Comparison of ENCODE assay signal across 23 mouse cellular contexts in the genomic region with DNA sequence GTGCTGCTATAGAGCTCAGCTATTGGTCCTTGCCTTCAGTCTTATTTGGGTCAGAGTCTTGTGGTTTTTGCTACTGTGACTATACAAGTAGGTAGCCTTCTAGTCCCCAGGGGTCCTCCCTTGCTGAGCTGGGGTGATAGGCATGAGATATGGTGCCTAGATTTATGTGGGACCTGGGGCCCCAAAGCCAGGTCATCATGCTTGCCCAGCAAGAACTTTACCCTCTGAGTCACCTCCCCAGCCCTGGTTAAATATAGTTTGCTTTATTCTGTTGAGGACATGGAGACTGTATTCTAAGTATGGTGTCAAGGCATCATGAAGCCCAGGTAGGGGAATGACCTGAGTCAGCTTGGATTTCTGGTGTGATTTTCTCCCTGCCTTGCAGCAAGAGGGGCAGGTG.
"Had no signal": no experiment of that assay in that cellular context is flagged by ENCODE, and none has a peak within 500 bp of the region (broad histone marks: within the 10 kb centered on the region; RNA-seq: fewer than 3 reads in every experiment).

No protein-coding gene starts in this region.

- H3K27ac ChIP-seq: gastrocnemius, adult 2 months; heart, adult 2 months; heart, embryonic 13.5 days; heart, embryonic 15.5 days; hindbrain, embryonic 15.5 days; hindbrain, postnatal 0 days; layer of hippocampus, adult 2 months; left cerebral cortex, adult 2 months; limb, embryonic 10.5 days; limb, embryonic 12.5 days had no signal

- H3K4me3 ChIP-seq: gastrocnemius, adult 2 months; heart, adult 2 months; heart, embryonic 13.5 days; heart, embryonic 15.5 days; hindbrain, embryonic 15.5 days; layer of hippocampus, adult 2 months; left cerebral cortex, adult 2 months; limb, embryonic 10.5 days; limb, embryonic 12.5 days had no signal

- H3K4me2 ChIP-seq: heart, embryonic 11.5 days; heart, embryonic 13.5 days; heart, embryonic 15.5 days; hindbrain, embryonic 15.5 days; limb, embryonic 12.5 days; liver, embryonic 11.5 days had no signal

- DNase-seq: gastrocnemius, adult 2 months; gastrocnemius, postnatal 14 days; gastrocnemius, postnatal 36 days; heart, adult 11 months; heart, adult 2 months; heart, postnatal 14 days; heart, postnatal 36 days; kidney, adult 18-20 months; kidney, adult 8-10 months; kidney, postnatal 10 days; kidney, postnatal 25 days; kidney, postnatal 4 days; liver had no signal

- H3K27me3 ChIP-seq: heart, embryonic 13.5 days; heart, embryonic 15.5 days; hindbrain, embryonic 15.5 days; limb, embryonic 12.5 days had no signal

- H3K9me3 ChIP-seq: heart, embryonic 13.5 days; heart, embryonic 15.5 days; hindbrain, embryonic 15.5 days; limb, embryonic 10.5 days; limb, embryonic 12.5 days had no signal

- H3K36me3 ChIP-seq: heart, embryonic 13.5 days; heart, embryonic 15.5 days; hindbrain, embryonic 15.5 days; limb, embryonic 10.5 days; limb, embryonic 12.5 days had no signal

- H3K9ac ChIP-seq: heart, embryonic 13.5 days; heart, embryonic 15.5 days; hindbrain, embryonic 15.5 days; limb, embryonic 12.5 days had no signal

- H3K4me1 ChIP-seq: heart, embryonic 13.5 days; heart, embryonic 15.5 days; hindbrain, embryonic 15.5 days; limb, embryonic 12.5 days had no signal

- ATAC-seq: hindbrain, postnatal 0 days had no signal
